Mouse (Mus musculus): Measurements from ENCODE around the gene Nup188.

- TF ChIP-seq CTCF (IDR thresholded peaks at IDR 0.05; ENCODE audit: low read depth) (no peak), EP300 (IDR thresholded peaks at IDR 0.05; ENCODE audit: low read depth) (no peak)
These were observed 37.0 kb upstream of the Nup188 start for GRCm38 (mm10) chr2:30249182-30249581.
